Mouse (Mus musculus) erythroid progenitor cell, adult 5-6 weeks (primary cell): Measurements from ENCODE around the gene Ano6. TPM values are rescaled to one million over a fixed set of nuclear protein-coding genes. Genes with fewer than 3 reads are reported as not detected.

ENCODE experiments used
- ATAC-seq: replicated peaks from 2 replicates; pipeline ENCODE4 v1.8.0; 2016; ENCODE audit warnings: moderate number of reproducible peaks, mild to moderate bottlenecking, moderate TSS enrichment, inconsistent platforms; ENCODE audit not compliant: poor library complexity, low FRiP score, severe bottlenecking
- total RNA-seq, 2 experiments: library from RNA; stranded (forward) in 1 of 2; stranded (reverse) in 1 of 2; fragments of 150-400 nt in 1 of 2; fragments of 186-747, 209-891 nt in 1 of 2; gene quantifications; 2 replicates each; pipeline versions ENCODE4 v1.2.3 to v1.2.4; 2015 to 2017; ENCODE audit warnings: low replicate concordance in 2 of 2

The Ano6 gene
- total RNA-seq, 2 experiments from 2014 or later, result 9.5 to 23.1 TPM

DNA sequence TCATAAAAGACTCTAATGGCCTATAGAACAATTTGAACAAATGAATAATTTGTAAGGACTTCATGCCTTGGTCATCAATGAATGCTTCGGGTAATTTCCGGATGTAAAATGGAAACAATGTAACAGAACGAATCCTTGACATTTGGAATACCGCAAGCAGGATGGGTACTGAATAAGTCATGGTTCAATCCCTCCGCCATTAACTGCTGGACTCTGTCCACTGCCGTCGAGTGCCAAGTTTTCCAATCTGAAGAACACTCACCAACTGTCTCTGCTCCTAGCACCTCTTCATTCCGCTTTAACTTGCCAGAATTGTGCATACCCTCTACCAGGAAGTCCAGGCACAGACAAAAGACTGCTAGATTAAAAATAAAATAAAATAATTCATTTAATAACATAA is 25.4 kb upstream of the Ano6 start:
- no peak for ATAC-seq

- no peak for ATAC-seq
Observed at GRCm38 (mm10) chr15:95765936-95766335, 24.7 kb upstream of the Ano6 start.

- no peak for ATAC-seq
Observed at GRCm38 (mm10) chr15:95767825-95768224, 22.8 kb upstream of the Ano6 start.

- no peak for ATAC-seq
Observed at GRCm38 (mm10) chr15:95768703-95769102, 21.9 kb upstream of the Ano6 start.

- no peak for ATAC-seq
Observed at GRCm38 (mm10) chr15:95769576-95769975, 21.1 kb upstream of the Ano6 start.

DNA sequence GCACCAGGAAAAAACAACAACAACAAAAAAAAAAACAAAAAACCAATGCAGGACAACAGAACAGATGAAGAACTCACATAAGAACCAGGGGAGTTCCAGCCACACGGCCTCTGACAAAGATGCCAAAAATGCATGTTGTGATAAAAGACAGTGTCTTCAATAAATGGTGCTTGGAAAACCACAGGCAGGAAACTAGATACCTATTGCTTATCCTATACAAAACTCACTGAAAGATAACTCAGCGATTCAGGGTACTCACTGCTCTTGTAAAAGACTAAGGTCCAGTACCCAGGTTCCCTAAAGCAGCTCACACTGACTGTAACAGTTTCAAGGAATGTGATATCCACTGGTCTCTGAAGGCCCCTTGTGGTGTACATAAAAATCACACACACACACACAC is 20.3 kb upstream of the Ano6 start:
- ATAC-seq, result no peak

DNA sequence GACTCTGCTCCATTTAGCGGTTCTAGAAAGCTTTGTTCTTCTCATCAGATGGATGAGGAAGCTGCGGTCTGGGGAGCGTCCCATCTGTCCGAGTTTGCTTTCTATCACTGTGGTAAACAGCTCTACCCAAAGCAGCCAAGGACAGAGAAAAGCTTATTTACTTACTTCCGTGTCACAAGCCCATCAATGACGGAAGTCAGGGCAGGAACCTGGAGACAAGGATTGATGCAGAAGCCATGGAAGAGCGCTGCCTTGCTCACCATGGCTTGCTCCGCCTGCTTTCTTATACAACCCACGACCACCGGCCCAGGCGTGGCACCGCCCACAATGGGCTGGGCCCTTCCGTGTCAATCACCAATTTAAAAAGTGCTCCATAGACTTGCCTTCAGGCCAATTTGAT is 18.3 kb upstream of the Ano6 start:
- ATAC-seq, result no peak

- ATAC-seq, result peak; percentile 76
Observed at GRCm38 (mm10) chr15:95772861-95773836, 17.5 kb upstream of the Ano6 start.

GRCm38 (mm10) chr15:95774197-95774596 is 16.4 kb upstream of the Ano6 start:
- no peak for ATAC-seq

- ATAC-seq, result no peak
Observed at GRCm38 (mm10) chr15:95774674-95775414, 15.8 kb upstream of the Ano6 start.

DNA sequence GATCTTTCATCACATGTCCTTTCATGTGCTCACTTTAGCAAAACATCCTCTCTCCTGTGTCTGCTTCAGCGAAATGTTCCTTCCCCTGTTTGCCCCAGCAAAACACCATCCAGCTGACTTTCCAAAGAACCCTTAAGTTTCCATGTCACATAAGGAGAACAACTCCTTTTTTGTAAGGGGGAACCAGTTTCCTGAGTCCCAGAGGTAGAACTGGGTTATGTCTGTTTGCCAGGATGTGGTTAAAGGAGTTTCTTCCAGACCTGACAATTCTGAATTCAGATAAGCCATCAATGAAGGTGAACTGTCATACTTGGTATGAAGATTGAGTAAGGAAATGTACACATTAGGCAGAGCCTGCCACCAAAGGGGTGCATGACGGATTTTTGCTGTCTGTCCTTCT is 12.9 kb upstream of the Ano6 start:
- ATAC-seq, result no peak

DNA sequence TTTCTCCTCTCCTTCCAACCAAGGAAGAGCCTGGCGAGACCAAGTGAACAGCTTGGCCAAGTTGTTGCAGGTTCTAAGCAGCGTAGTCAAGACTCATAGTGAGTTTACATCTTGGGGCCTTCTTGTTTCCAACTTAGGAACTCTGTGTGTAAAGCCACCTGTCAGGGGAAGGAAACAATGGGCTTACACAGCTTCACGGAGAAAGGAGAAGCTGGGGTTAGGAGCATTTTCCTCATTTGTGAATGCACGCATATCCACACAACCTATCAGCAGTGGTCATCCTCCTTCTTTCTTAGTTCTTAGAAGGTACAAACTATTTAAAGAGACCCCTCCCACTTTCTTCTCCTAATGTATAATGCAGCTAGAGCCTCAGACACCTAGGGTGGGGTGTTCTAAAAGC is 11.9 kb upstream of the Ano6 start:
- no peak for ATAC-seq

GRCm38 (mm10) chr15:95786624-95787023 is 4.0 kb upstream of the Ano6 start:
- ATAC-seq, result no peak

DNA sequence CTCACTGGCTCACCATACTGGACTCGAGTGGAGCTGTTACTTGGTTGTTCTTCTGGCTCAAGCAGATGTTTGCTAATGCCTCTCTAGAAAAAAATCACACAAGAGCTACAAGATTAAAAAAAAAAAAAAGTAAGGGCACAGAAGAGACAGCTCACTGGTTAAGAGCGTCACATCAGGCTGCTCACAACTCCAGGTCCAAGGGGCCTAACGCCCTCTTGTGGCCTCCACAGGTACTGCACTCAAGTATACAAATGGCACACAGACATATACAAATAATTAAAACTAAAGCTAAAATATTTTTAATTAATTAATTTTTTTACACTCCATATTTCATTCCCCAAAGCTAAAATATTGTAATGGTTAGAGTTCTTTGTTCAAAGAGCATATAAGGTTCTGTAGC is 3.1 kb upstream of the Ano6 start:
- ATAC-seq, result no peak

DNA sequence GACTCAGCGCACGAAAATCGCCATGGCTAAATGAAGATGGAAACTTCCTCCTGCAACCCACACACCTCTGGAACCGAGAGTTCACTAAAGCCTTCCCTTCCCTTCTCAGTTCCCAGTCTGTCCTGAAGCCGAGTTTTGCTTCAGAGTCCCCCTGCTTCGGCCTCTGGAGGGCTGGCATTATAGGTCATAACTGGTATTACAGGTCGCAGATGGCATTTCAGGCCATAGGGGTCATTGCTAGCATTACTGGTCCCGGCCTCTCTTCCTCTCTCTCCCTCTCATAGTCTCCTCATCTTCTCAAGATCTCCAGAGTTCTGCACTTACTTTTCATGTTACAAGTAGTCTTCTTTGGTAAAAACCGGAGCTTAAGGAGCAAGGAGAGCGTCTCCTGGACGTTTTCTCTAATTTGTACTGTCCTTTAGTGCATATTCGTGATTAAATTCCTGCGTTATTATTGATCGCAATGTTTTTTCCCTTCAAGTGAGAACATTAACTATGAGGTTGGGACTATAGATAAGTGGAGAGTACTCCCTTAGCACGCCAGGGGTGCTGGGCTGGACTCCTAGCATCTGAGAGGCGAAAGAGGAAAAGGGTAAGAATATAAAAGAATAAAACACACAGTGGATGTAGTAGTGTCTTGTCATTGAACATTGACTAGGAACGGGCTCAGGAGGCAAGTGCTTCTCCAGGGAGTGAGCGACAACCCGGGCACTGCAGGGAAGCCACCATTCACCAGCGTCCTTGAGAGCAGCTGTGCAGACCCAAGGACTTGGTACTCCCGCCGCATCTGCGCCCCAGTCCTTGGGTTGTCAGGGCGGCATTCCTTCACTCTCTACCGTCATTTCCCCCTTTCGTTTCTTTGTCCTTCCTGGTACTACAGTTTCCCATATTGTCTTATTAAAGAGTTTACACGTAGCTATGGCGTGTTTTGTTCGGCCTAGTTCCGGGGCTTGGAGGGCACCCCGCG is 798 bp upstream of the Ano6 start:
- ATAC-seq, result no peak

DNA sequence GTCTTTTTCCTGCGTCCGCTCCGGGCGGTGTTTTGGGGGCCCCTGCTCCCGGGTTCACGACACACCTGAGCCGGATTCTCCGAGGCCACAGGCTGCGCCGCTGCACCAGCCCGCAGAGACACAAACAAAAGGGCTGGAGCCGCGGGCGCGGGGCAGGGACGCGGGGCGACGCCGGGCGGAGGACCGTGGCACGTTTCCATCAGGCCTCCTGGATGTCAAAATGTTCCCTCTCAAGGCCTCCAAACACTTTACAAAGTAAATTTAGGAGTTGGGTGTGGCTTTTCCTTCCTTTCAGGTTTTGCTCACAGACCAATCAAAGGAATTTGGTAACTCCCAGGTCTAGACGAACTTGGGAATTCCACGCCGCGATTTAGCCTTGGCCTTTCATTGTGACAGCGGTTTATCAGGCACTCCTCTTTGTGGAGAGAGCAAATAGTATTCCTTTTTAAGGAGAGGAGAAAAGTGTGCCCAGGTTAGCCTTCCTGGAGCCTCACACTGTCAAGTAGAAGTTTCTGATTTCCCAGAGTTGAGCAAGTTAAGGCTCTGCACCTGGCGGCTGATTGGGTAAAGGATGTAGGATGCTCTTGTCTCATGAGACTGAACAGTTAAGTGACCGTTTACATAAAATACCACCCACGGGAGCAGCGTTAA is 623 bp downstream of the Ano6 start:
- ATAC-seq, result 0 out of 2 replicates have a peak, but pooled peaks have one; percentile 2

DNA sequence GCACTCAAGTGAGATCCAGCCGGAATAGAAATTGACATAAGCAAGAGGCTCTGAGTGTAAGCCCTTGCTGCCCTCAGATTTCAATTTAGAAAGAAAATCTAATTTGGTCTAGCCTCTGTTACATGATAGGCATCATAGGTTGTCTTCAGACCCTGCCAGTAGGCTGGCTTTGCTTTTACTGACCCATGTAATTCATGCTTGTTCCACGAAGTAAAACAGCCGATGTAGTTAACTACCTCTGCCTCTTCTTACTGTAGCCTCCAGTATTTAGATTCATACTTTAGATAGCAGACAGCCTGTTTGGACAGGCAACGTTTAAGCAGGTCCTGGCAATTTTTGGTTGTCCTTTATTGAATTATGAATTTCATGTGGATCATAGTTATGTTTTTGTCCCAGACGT is 1.2 kb downstream of the Ano6 start:
- no peak for ATAC-seq

DNA sequence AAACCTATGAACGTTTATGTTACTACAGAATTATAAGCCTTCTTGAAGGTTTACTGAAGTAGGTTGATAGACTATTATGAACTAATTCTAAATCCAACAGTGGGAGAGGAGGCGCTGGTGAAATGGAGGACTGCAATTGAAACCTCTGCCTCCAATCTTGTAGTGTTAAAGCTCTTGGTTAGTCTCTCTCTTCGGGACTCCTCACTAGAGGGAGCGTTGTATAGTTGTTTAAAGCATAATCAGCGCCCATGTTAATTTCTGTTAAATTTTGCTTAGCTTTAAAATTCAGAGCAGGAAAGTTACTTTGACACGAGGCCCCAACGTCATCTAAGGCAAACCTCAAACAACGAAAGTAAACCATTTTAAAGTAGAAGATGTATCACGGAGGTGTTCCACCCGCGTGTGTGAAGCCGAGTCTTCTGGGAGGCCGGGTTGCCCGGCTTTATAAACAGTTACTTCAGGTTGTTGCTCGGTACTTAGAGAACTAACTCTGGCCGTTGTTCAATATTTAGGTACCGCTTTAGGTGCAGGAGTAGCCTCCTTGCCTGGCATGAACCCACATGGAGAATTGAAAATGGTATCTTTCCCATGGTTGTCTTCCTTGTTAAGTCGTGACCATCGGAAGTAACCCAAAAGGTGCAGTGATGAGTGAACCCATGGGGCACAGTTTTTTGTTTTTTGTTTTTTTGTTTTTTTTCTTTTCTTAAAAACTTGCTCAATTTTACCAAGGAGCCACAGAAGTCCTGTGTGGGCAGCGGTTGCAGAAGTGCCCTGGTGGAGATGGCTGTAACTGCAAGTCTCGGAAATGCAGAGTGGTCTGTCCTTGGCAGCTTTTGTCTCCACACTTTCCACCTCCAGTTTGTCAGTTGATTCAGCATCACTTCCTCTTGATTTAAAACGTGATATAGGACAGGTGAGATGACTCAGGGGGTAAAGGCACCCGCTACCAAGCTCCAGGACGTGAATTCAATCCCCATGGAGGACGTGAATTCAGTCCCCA is 1.9 kb downstream of the Ano6 start:
- no peak for ATAC-seq
